Mouse (Mus musculus): ENCODE results near the gene Taf9.

- TF ChIP-seq EP300 (IDR thresholded peaks at IDR 0.05; ENCODE audit: low read depth) (no peak), CTCF (IDR thresholded peaks at IDR 0.05; ENCODE audit: low read depth) (no peak)
Observed at GRCm38 (mm10) chr13:100648223-100648622, 3.2 kb upstream of the Taf9 start.

Data from liver, postnatal 0 days (tissue).